Mouse (Mus musculus) fat pad, adult 2 months (tissue): Measurements from ENCODE around the gene Stmnd1.
"Not testable (repeated sequence)": the region's sequence is repeated elsewhere in the genome, so short reads cannot be mapped to it uniquely, and the experiment has no call there.

Source experiments
- DNase-seq: peaks from one replicate; pipeline ENCODE4 v3.0.0-alpha.2; 2011; ENCODE audit warnings: low read depth, low spot score; ENCODE audit errors: extremely low read depth

Gene Stmnd1

DNA sequence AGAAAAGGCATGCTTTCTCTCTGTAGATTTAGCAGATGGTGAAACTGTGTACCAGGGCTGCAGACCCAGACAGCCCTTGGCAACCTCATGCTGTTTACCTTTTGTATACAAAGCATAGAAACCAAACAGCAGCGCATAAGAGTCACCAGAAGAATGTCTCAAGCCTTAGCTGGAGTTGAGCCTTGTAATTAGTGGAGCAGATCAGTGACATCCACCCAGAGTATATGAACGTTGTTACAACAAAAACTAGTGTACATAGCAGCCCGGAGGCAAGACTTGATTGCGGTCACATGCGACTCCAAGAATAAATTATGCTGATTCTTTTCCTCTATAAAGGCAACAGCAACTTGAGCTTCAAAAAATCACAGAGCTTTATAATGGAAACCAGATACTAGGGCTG lies 14.9 kb downstream of the Stmnd1 start:
- DNase-seq: no peak

DNA sequence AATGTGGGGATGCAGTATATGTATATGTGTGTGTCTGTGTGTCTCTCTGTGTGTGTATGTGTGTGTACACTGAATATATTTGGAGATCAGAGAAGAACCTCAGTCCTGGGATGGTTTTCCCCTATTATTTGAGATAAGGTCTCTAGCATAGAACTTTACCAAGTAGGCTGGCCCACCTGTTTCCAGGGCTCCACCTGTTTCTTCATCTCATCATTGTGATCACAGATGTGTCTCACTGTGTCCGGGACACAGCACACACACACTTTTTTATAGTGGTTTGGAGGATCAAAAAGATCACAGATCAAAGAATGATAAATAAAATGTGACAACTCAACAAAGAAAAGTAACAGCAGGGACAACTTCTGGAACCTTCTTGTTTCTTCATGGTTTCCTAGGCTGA lies 17.0 kb downstream of the Stmnd1 start:
- DNase-seq: no peak

DNA sequence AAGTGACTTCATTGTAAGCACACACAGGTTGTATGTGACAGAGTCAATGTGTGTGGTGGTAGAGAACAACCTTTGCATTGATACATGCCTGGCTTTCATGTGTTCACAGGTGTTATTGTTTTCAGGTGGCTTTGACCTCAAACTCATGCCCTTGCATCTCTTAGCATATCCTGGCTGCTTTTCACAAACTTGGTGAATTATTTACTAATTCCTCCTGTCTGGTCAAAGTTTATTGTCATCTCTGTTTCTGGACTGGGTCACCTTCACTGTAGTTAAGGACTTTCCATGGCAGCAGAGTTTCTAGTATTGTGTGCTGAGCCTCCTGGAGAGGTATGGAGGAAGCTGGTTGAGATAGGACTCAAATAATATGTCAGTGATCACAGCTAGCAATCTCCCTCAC lies 20.8 kb downstream of the Stmnd1 start:
- no peak for DNase-seq

DNA sequence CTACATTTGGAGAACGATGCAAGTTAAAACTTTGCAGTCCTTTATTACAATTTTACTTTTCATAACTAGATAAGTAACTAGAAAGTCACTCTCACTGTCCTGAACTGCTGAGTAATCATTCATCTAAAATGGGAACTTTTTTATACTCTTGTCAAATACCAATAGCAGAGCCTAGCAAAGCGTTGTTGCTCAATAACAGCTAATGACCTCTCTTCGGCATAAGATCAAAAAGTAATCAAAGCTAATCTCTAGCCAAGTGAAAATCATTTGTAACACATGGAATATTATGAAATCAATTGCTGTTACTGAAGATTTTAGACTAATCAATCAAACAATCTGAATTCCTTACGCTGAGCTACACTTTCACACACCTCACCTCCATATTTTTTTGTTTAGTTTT lies 24.2 kb downstream of the Stmnd1 start:
- peak; percentile 4 for DNase-seq

GRCm38 (mm10) chr13:46310790-46311189 lies 37.3 kb downstream of the Stmnd1 start:
- DNase-seq: no peak

DNA sequence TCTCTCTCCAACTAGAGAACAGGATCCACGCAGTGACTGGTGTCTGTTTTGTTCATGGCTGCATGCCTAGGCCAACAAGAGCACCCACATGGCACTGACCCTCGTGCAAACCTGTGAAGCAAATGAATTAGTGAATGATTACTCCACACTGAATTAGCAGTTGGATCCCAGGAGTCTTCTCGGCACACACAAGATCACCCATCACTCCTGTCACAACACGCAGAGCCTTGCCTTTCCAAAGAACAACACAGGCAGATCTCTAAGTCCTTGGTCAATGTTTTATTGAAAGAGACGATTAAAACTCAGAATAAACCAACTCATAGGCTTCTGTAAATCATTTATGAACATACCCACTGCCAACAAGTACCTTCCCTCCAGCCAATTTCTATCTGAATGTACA lies 39.7 kb downstream of the Stmnd1 start:
- no peak for DNase-seq

DNA sequence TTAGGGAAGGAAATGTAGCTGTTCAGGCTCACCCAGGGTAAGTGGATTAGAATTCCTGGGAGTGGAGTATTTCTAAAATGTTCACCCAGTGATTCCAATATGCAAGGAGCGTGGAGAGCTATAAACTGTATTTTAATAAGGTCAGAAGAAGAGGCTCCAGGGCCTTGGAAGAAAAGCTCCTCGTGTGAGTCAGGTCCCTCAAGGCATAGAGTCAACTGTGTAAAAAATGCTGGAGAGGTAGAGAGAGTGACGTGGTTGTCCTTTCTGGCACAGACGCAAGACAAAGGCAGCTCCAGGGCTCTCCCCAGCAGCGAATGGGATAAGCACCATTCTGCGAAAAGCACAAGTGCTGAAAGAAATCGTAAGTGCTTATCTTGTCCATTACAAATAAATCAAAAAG lies 41.6 kb downstream of the Stmnd1 start:
- no peak for DNase-seq

- no peak for DNase-seq
These were observed 52.9 kb downstream of the Stmnd1 start for GRCm38 (mm10) chr13:46326351-46326985.

DNA sequence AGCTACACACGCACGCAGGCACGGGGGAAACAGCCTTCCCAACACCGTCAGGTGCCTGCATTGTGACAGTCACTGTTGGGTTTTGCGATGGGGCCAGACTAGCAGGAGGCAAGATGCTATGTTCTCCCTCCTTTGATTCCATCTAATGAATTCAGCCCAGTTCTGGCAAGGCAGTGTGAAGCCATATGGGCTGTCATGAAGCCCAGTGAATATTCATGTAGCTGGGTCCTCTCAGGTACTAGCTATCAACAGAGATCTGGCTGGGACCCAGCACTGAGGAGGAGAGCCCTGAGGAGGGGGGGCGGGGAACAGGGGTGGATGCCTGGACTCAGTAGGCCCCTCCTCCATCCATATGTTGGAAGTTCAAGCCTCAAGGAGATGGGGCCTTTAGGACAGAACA lies 61.5 kb downstream of the Stmnd1 start:
- no peak for DNase-seq

DNA sequence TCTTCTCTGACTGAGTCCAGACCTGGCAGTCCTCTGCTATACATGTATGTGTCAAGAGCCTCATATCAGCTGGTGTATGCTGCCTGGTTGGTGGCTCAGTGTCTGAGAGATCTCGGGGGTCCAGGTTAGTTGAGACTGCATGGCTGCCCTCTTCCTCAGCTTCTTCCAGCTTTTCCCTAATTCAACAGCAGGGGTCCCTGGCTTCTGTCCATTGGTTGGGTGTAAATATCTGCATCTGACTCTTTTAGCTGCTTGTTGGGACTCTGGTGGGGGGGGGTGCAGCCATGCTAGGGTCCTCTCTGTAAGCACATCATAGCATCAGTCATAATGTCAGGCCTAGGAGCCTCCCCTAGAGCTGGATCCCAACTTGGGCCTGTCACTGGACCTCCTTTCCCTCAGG lies 62.8 kb downstream of the Stmnd1 start:
- not testable (repeated sequence) for DNase-seq

DNA sequence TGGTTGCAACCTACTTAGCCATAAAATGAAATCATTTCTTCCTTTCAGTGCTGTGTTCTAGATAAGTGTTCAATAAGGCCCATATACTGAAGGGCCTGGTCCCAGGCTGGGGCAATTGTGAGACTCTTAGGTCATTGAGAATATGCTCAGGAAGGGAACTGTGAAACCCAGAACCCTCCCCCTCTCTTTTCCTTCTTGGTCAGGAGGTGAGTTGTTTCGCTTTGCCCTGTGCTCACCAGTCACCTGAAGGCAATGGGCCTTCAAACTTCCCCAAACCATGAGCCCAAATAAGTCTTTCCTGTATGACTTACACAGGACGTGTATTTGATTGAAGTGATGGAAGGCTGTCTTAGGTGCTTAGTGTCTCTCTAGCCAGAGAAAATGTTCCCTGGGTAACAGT lies 64.3 kb downstream of the Stmnd1 start:
- DNase-seq: no peak

DNA sequence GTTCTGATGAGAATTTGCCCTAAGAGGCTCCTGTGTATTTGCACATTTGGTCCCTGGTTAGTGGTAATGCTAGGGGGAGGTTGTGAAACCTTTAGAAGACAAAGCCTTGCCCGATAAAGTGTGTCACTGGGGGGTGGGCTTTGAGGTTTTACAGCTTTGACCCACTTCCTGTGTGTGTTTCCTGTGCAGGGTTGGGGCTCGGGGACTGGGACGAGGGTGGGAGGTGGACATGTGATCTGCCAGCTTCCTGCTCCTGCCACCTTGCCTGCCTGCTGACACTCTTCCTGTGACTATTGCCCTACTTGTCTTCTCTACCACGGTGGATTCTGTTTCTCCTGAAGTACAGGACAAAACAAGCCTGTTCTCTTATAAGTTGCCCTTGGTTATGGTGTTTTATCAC lies 66.4 kb downstream of the Stmnd1 start:
- DNase-seq: no peak

- no peak for DNase-seq
These were observed 67.1 kb downstream of the Stmnd1 start for GRCm38 (mm10) chr13:46340583-46340982.

DNA sequence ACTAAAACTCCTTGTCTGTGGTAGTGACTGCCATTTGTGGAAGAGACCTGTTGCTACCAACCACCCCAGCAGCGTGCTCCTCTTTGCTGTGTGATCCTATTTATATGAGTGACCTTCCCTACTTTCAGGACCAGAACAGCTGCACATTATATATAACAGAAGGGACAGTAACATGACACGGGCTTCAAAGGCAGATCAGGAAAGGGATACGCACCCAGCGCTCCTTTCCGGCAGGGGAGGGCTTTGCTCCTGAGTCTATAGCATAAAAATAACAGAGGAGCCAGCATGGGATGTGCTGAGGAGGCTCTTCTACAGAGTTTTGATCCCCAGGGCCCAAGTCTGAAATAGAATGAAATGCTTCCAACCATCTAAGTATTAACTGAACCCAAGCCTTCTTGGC lies 67.9 kb downstream of the Stmnd1 start:
- DNase-seq: no peak

- DNase-seq: no peak
These were observed 69.7 kb downstream of the Stmnd1 start for GRCm38 (mm10) chr13:46343226-46343625.

DNA sequence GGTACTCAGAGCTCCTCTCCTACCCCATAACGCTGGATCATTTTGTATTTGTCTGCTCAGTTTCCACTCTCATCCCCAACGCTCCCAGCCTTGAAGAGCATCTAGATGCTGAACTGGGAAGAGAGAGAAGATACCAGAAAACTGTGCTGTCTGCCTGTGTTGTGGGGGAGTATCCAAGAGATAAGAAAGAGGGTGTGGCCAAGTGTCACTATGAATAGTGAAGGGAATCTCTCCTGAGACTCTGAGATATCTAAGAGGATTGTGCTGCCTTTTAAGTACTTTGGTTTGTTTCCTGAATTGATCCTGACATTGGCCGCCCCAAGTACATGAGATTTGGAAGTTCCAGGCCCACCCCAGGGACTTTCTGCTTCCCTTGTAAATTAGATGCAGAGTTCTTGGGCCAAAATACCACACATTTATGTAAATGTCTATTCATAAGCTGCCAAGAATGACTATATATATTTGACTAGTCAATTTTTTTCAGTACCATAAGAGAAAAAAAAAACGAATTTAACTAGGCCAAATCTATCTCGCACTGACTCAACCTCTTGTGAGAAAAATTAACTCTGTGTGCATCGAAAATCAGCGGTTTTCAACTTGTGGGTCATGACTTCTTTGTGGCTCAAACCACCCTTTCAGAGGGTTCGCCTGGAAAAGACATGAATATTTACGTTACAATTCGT lies 73.5 kb downstream of the Stmnd1 start:
- no peak for DNase-seq

GRCm38 (mm10) chr13:46349664-46350063 lies 76.1 kb downstream of the Stmnd1 start:
- no peak for DNase-seq
